ENCODE assay signal across 26 mouse cellular contexts in the genomic region with DNA sequence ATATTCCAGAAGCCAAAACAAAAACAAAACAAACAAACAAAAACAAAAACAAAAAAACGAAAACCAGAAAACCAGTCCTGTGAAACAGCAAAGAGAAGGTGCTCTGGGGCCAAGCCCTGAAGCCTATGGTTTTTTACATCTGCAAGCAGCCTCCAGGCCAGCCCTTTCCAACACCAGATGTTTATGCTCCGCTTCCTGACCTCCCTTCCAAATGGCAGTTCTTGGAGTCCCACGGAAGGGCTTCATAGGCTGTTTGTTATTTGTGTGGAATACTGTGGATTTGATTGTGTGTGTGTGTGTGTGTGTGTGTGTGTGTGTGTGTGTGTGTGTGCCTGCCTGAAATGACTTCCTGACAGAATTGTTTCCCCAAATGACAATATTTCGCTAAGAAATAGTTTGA. TPM values are rescaled to one million over a fixed set of nuclear protein-coding genes. Genes with fewer than 3 reads are reported as not detected.
DNase-seq lines count a peak whose midpoint lies in the region; ATAC-seq lines count a peak whose summit lies in the region.
"Had no signal": no experiment of that assay in that cellular context is flagged by ENCODE, and none has a peak within 500 bp of the region (broad histone marks: within the 10 kb centered on the region; RNA-seq: fewer than 3 reads in every experiment).

No protein-coding gene starts in this region.

- no peak for ATAC-seq in limb, embryonic 11.5 days (ENCODE audit: insufficient number of reproducible peaks, low FRiP score, low TSS enrichment, low read depth)
- ATAC-seq: activated CD4-positive, CD25-positive, alpha-beta regulatory T cell, adult 4 months; forebrain, embryonic 13.5 days; forebrain, embryonic 16.5 days; hindbrain, embryonic 16.5 days had no signal

- H3K27me3 ChIP-seq in limb, embryonic 11.5 days (ENCODE audit: control insufficient read depth, insufficient read depth, low read length), result no peaks in the 10 kb centered on the region
- H3K27me3 ChIP-seq in limb, embryonic 10.5 days (ENCODE audit: low read depth, poor library complexity, severe bottlenecking), result peaks cover 53% of the 10 kb centered on the region
- H3K27me3 ChIP-seq: forebrain, embryonic 13.5 days; hindbrain, embryonic 13.5 days had no signal

- WGBS in limb, embryonic 11.5 days, result 52% methylated on average over 4 of the region's 4 CpGs
- 47% methylated on average over 4 of the region's 4 CpGs for WGBS in limb, embryonic 10.5 days

- H3K4me1 ChIP-seq in limb, embryonic 11.5 days (ENCODE audit: control insufficient read depth, insufficient read depth, low read length), result no peaks in the 10 kb centered on the region
- peaks cover 11% of the 10 kb centered on the region for H3K4me1 ChIP-seq in limb, embryonic 10.5 days
- H3K4me1 ChIP-seq: forebrain, embryonic 13.5 days; hindbrain, embryonic 10.5 days; hindbrain, embryonic 13.5 days had no signal

- no peak overlapping the region for H3K4me3 ChIP-seq in limb, embryonic 11.5 days (ENCODE audit: low read depth, low read length)
- no peak overlapping the region for H3K4me3 ChIP-seq in limb, embryonic 10.5 days
- H3K4me3 ChIP-seq: forebrain, embryonic 10.5 days; forebrain, embryonic 13.5 days; gastrocnemius, adult 2 months; hindbrain, embryonic 10.5 days; hindbrain, embryonic 13.5 days had no signal

- no peak overlapping the region for H3K27ac ChIP-seq in limb, embryonic 11.5 days (replicated peaks; ENCODE audit: low read depth, low read length)
- H3K27ac ChIP-seq in limb, embryonic 10.5 days, result no peak overlapping the region
- H3K27ac ChIP-seq: forebrain, embryonic 10.5 days; forebrain, embryonic 13.5 days; gastrocnemius, adult 2 months; hindbrain, embryonic 10.5 days; hindbrain, embryonic 13.5 days had no signal

- DNase-seq in embryo, embryonic 11 days, result peak; percentile 7
- DNase-seq in embryo, embryonic 9.5 days (ENCODE audit: extremely low spot score), result no peak
- peak; percentile 15 for DNase-seq in kidney, postnatal 10 days
- DNase-seq in kidney, adult 9 months, result no peak
- peak; percentile 29 for DNase-seq in limb, embryonic 11.5 days (ENCODE audit: low spot score)
- DNase-seq in limb, embryonic 10.5 days (ENCODE audit: low spot score), result no peak
- peak; percentile 5 for DNase-seq in lung, postnatal 10 days
- DNase-seq in lung, postnatal 14 days, result no peak
- DNase-seq: adrenal gland, adult 8-10 months; adrenal gland, postnatal 25 days; cerebellum, adult 11-12 months; cerebellum, adult 8-10 months; cerebellum, postnatal 10 days; cerebellum, postnatal 36 days; gastrocnemius, adult 2 months; gastrocnemius, postnatal 14 days; heart, adult 11 months; heart, postnatal 36 days had no signal

- no peaks in the 10 kb centered on the region for H3K9me3 ChIP-seq in limb, embryonic 11.5 days (ENCODE audit: control insufficient read depth, low read length)
- H3K9me3 ChIP-seq in limb, embryonic 10.5 days (replicated peaks), result no peaks in the 10 kb centered on the region
- H3K9me3 ChIP-seq: forebrain, embryonic 10.5 days; forebrain, embryonic 13.5 days; hindbrain, embryonic 10.5 days; hindbrain, embryonic 13.5 days had no signal

- no peak overlapping the region for H3K9ac ChIP-seq in limb, embryonic 11.5 days (ENCODE audit: low read length)
- H3K9ac ChIP-seq: forebrain, embryonic 13.5 days; hindbrain, embryonic 13.5 days had no signal

- no peaks in the 10 kb centered on the region for H3K36me3 ChIP-seq in limb, embryonic 11.5 days (ENCODE audit: control insufficient read depth, insufficient read depth, low read length)
- no peaks in the 10 kb centered on the region for H3K36me3 ChIP-seq in limb, embryonic 10.5 days
- H3K36me3 ChIP-seq: forebrain, embryonic 10.5 days; hindbrain, embryonic 10.5 days; hindbrain, embryonic 13.5 days had no signal

- no peak overlapping the region for H3K4me2 ChIP-seq in limb, embryonic 11.5 days (ENCODE audit: low read depth, severe bottlenecking)
- H3K4me2 ChIP-seq: forebrain, embryonic 13.5 days; heart, embryonic 11.5 days; hindbrain, embryonic 13.5 days had no signal

RNA-seq across cellular contexts. Expression of a gene that starts 47.8 kb away (rescaled TPM):
- polyA plus RNA-seq in limb, embryonic 11.5 days (2014; fragmentation: Nextera tagmentation; extraction: Ambion mirVana), result 23.0 and 26.3 TPM in 2 replicates
- polyA plus RNA-seq in limb, embryonic 10.5 days (2016; fragmentation: Nextera tagmentation; extraction: Ambion mirVana), result 17.5 and 18.8 TPM in 2 replicates

Comparison
In these comparisons a context has a peak if more than half of its experiments do, and no peak if none do; other contexts are left out.
1. DNase-seq: peak in embryo, embryonic 11 days (single experiment), kidney, postnatal 10 days (single experiment), limb, embryonic 11.5 days (single experiment) and lung, postnatal 10 days (single experiment); none in embryo, embryonic 9.5 days (single experiment), kidney, adult 9 months (single experiment), limb, embryonic 10.5 days (single experiment) and lung, postnatal 14 days (single experiment).